Mouse (Mus musculus) neural tube, embryonic 14.5 days (tissue): Measurements from ENCODE around the gene Csrnp2. TPM values are rescaled to one million over a fixed set of nuclear protein-coding genes. Genes with fewer than 3 reads are reported as not detected.
"Not testable (repeated sequence)": the region's sequence is repeated elsewhere in the genome, so short reads cannot be mapped to it uniquely, and the experiment has no call there.

Experiments
- ATAC-seq: fragments of 200-750 bp; cut with Nextera tagmentation; 2 replicates; pipeline ENCODE4 v1.8.0; 2017; ENCODE audit warnings: low read depth, mild to moderate bottlenecking, moderate TSS enrichment, moderate library complexity
- H3K27ac ChIP-seq: fragments of 300-500 bp; sonication (generic); 2 replicates; pipeline ENCODE4 v1.5.1; 2014; ENCODE audit warnings: low read depth, mild to moderate bottlenecking, control low read depth, low read length, moderate library complexity, mixed read lengths
- H3K27me3 ChIP-seq: fragments of 300-500 bp; sonication (generic); 2 replicates; pipeline ENCODE4 v1.6.1; 2014; ENCODE audit warnings: low read length; ENCODE audit not compliant: control insufficient read depth, insufficient read depth
- H3K36me3 ChIP-seq: fragments of 300-500 bp; sonication (generic); 2 replicates; pipeline ENCODE4 v1.6.1; 2014; ENCODE audit warnings: low read length, mixed read lengths; ENCODE audit not compliant: control insufficient read depth, insufficient read depth
- H3K4me1 ChIP-seq: fragments of 300-500 bp; sonication (generic); 2 replicates; pipeline ENCODE4 v1.6.1; 2014; ENCODE audit warnings: low read length; ENCODE audit not compliant: control insufficient read depth, insufficient read depth
- H3K4me2 ChIP-seq: fragments of 300-500 bp; sonication (generic); 2 replicates; pipeline ENCODE4 v1.6.1; 2014; ENCODE audit warnings: mild to moderate bottlenecking, low read depth, low read length, control low read depth
- H3K4me3 ChIP-seq: fragments of 300-500 bp; sonication (generic); 2 replicates; pipeline ENCODE4 v1.5.1; 2014; ENCODE audit warnings: low read depth, low read length, control low read depth, mixed read lengths
- H3K9ac ChIP-seq: fragments of 300-500 bp; sonication (generic); replicated peaks from 2 replicates; pipeline ENCODE4 v1.6.1; 2014; ENCODE audit warnings: low read depth, mild to moderate bottlenecking, control low read depth, low read length, mixed read lengths
- H3K9me3 ChIP-seq: fragments of 300-500 bp; sonication (generic); 2 replicates; pipeline ENCODE4 v1.6.1; 2016; ENCODE audit warnings: low read length; ENCODE audit not compliant: control insufficient read depth
- WGBS: fragments of 180-500 bp; shearing (Covaris S2); extraction: QIAGEN DNeasy Blood & Tissue Kit; methylation state at CpG from one replicate; pipeline ENCODE4 v1.1.7; 2014; 5-methylcytosine and 5-hydroxymethylcytosine counted together
- polyA plus RNA-seq: library from polyadenylated mRNA; unstranded; fragments of >200 nt; fragmentation: Nextera tagmentation; extraction: Ambion mirVana; gene quantifications from 2 replicates; pipeline ENCODE4 v1.2.1, GENCODE M21; 2014

The Csrnp2 gene
- polyA plus RNA-seq: 43.0 and 50.0 TPM in 2 replicates

DNA sequence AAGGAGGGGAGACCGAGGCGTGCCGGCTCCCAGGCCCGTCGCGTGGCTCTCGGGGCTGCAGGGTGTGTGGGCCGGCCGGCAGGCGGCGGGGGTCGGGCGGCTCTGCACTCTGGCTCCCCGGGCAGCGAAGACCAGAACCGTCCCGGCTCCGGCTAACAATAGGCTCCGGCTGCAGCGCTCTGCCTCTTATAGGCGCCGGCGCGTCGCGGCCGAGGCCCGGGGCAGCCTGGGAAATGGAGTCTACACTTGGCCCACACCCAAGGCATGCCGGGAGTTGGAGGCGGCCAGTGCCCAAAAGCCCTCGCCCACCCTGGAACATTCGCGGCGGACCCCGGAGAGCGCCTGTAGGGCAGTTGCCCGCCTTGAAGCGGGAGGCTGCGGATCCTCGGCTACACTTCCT is at the start of gene Csrnp2:
Gene Csrnp2, minus strand, starts transcription at position 387 of the 400 bp plus-strand sequence.
- H3K9me3 ChIP-seq: no peaks in the 10 kb centered on the region
- H3K9ac ChIP-seq: peak within 1 kb of the TSS; percentile 99
- no peaks in the 10 kb centered on the region for H3K36me3 ChIP-seq
- ATAC-seq: peak; percentile 98
- peak within 1 kb of the TSS; percentile 89 for H3K4me3 ChIP-seq
- H3K4me2 ChIP-seq: peak within 1 kb of the TSS; percentile 87
- H3K27me3 ChIP-seq: no peaks in the 10 kb centered on the region
- WGBS: under 1% methylated on average over 27 of the region's 40 CpGs
- peaks cover 33% of the 10 kb centered on the region for H3K4me1 ChIP-seq
- H3K27ac ChIP-seq: peak within 1 kb of the TSS; percentile 98

DNA sequence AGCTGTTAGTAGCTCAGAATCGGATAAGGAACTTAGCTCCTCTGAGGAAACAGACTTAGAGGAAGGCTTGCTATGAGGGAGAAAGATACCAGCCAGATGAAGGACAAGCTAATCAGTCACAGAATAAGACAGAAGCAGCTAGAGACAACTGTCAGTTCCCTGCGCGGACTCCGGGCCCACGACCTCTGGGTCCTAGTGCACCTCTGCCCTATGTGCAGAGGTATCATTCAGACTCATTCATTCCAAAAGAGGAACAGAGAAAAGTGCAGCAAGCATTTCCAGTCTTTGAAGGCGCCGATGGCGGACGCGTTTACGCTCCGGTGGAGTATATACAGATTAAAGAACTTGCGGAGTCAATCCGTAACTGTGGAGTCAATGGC is 48.4 kb upstream of the Csrnp2 start:
- H3K4me2 ChIP-seq, H3K27me3 ChIP-seq, ATAC-seq, H3K9ac ChIP-seq, H3K9me3 ChIP-seq, H3K4me3 ChIP-seq, H3K36me3 ChIP-seq, H3K27ac ChIP-seq, H3K4me1 ChIP-seq: not testable (repeated sequence)
- WGBS: 99% methylated on average over 14 of the region's 14 CpGs

DNA sequence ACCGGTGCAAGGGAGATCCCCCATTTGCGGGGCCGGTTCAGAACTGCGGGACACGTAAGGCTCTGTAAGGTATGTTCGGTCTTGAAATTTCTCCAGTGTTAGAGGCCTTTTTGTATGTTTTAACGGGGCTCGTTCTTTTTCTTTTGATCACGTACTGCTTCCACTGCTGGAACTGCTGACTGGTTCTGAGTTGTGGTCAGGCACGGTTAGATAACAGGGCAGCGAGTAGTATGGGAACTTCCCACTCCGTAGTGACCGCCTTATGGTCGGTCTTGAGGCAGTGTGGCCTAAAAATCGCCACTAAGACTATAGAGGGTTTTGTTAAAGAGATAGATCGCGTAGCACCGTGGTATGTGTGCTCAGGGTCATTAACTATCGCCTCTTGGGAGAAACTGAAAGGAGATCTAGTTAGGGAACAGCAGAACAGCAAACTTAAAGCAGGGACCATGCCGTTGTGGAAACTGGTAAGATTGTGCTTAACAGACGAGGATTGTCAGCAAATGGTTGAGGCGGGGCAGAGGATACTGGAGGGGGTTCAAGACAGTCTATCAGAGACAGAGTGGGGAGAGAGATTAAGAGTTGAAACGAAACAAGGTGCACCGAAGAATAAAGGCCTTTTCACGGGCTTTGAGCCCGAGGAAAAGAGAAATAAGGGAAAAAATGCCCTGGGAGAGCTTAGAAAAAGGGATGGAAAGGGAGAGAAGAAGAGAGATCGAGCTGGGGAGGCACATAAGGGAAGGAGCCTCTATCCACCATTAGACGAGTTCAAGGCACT is 47.8 kb upstream of the Csrnp2 start:
- H3K4me2 ChIP-seq, H3K9me3 ChIP-seq, H3K27me3 ChIP-seq, H3K27ac ChIP-seq, H3K36me3 ChIP-seq, H3K9ac ChIP-seq, H3K4me3 ChIP-seq, H3K4me1 ChIP-seq, ATAC-seq: not testable (repeated sequence)
- WGBS: 97% methylated on average over 26 of the region's 28 CpGs

DNA sequence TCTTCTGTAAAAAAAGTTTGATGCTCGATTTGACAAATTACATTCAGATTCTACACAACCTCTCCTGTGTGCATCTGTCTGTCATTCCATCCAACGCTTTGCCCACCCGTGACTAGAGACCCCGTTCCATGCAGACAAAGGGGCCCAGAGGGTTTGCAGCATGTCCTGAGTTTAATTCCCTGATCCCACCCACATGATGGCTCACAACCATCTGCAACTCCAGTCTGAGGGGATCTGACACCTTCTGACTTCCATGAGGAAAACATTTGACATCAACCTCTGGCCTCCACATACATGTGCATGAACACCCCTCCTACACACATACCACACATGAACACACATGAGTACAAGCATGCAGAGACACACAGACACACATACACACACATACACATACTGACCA is 46.1 kb upstream of the Csrnp2 start:
- H3K4me2 ChIP-seq: no peak overlapping the region
- no peak for ATAC-seq
- no peaks in the 10 kb centered on the region for H3K36me3 ChIP-seq
- no peak overlapping the region for H3K4me3 ChIP-seq
- no peaks in the 10 kb centered on the region; the same call in 1 of the 2 replicates for H3K9me3 ChIP-seq
- H3K4me1 ChIP-seq: no peaks in the 10 kb centered on the region
- no peak overlapping the region for H3K9ac ChIP-seq
- H3K27ac ChIP-seq: no peak overlapping the region
- 96% methylated on average over 4 of the region's 4 CpGs for WGBS
- no peaks in the 10 kb centered on the region for H3K27me3 ChIP-seq

DNA sequence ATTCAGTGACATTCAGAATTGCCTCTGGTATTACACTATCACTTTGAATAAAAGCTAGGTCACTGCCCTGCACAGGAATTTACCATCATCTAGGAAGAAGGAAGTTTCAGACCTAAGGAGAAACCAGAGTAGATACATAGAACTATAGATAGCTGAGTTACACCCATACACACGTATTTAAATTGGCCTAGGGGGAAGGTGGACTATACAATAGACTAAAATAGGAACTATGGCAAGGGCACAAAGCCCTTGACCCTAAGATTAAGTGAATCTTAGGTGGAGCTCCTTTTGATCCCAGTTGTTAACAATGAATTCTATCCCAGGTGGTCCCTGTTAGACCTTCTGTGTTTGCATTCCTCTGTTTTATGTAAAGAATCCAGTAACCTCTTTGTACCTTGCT is 45.7 kb upstream of the Csrnp2 start:
- not testable (repeated sequence) for H3K27ac ChIP-seq, H3K9ac ChIP-seq, H3K4me1 ChIP-seq, H3K4me3 ChIP-seq, ATAC-seq, H3K27me3 ChIP-seq, H3K9me3 ChIP-seq, H3K4me2 ChIP-seq, H3K36me3 ChIP-seq
- WGBS: 86% methylated on average over 1 of the region's 1 CpGs

DNA sequence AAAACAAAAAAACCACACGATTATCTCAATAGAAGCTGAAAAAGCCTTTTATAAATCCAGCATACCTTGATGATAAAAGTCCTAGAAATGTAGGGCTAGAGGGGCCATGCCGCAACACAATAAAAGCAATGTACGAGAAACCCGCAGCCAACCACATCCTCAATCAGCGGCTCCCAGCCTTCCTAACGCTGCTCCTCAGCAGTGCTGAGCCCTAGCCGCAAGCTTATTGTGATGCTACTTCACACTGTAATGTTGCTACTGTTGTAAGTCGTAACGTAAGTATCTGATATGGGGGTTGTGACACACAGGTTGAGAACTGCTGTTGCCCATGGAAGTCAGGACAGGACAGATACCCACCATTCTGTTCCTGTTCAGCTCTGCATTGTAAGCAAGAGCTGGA is 44.1 kb upstream of the Csrnp2 start:
- WGBS: 96% methylated on average over 9 of the region's 9 CpGs
- no peak for ATAC-seq
- Histone ChIP-seq H3K9ac (no peak overlapping the region), H3K9me3 (no peaks in the 10 kb centered on the region), H3K27me3 (no peaks in the 10 kb centered on the region), H3K4me1 (no peaks in the 10 kb centered on the region), H3K27ac (no peak overlapping the region), H3K4me2 (no peak overlapping the region), H3K36me3 (no peaks in the 10 kb centered on the region), H3K4me3 (no peak overlapping the region)

DNA sequence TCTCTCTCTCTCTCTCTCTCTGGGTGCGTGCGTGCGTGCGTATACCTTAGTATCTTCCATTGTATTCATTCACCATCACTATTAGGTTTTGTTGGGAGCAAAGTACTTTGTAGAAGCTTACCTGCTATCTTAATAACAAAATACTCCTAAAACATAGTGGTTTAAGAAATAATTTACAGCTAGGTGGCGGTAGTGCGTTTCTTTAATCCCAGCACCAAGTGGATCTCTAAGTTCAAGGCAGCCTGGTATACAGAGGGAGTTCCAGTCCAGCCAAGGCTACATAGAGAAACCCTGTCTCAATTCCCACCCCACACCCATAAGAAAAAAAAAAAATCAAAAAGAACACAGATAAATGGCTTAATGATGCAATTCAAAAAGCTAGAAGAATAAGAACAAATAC is 42.6 kb upstream of the Csrnp2 start:
- Histone ChIP-seq H3K27ac (no peak overlapping the region), H3K9ac (no peak overlapping the region), H3K4me2 (no peak overlapping the region), H3K4me3 (no peak overlapping the region), H3K9me3 (no peaks in the 10 kb centered on the region), H3K27me3 (no peaks in the 10 kb centered on the region), H3K4me1 (no peaks in the 10 kb centered on the region), H3K36me3 (no peaks in the 10 kb centered on the region)
- WGBS: 93% methylated on average over 6 of the region's 6 CpGs
- ATAC-seq: no peak

DNA sequence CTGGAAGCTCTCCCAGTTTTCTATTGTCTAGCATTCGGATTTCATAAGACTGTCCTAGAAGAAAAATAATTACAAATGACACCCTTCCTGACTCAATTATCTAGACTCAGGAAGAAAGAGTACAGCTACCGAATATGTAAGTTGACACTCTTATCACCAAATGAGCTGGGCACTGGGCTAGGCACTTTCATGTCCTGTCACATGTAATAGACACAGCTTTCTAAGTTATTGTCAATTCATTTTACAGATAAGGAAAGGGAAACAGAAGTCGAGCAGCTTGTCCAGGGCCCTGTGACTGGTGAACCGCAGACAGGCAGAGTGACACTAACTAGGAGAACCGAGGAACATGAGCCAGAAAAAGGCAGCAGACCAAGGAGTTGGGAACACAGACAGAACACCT is 32.6 kb upstream of the Csrnp2 start:
- ATAC-seq: no peak
- Histone ChIP-seq H3K36me3 (peaks cover 11% of the 10 kb centered on the region; the same call in 1 of the 2 replicates), H3K9ac (no peak overlapping the region), H3K27me3 (no peaks in the 10 kb centered on the region), H3K4me1 (no peaks in the 10 kb centered on the region), H3K4me3 (no peak overlapping the region), H3K4me2 (no peak overlapping the region), H3K27ac (no peak overlapping the region), H3K9me3 (no peaks in the 10 kb centered on the region)
- WGBS: 91% methylated on average over 5 of the region's 5 CpGs

DNA sequence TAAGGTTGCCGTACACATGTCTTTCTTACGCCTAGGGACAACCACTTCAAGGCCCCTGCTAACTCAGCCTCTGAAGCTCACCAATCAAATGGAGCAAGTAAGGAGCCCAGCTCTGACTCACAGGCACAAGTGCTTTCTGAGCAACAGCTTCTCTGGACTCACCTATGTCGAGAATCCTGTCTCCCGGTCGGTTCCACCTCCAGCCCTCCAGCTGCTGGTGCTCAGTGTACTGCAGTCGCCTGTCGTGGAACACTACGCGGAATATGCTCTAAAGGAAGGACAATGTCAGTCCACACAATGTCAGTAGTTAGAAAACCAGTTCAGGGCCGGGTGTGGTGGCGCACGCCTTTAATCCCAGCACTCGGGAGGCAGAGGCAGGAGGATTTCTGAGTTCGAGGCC is 30.1 kb upstream of the Csrnp2 start:
- Histone ChIP-seq H3K4me2 (no peak overlapping the region), H3K27me3 (no peaks in the 10 kb centered on the region), H3K4me3 (no peak overlapping the region), H3K27ac (no peak overlapping the region), H3K9me3 (no peaks in the 10 kb centered on the region), H3K36me3 (peaks cover 21% of the 10 kb centered on the region), H3K9ac (no peak overlapping the region), H3K4me1 (no peaks in the 10 kb centered on the region)
- WGBS: 93% methylated on average over 14 of the region's 14 CpGs
- ATAC-seq: no peak
